Mouse (Mus musculus) heart, embryonic 14.5 days (tissue): ENCODE results near the gene Trabd2b. TPM values are rescaled to one million over a fixed set of nuclear protein-coding genes. Genes with fewer than 3 reads are reported as not detected.

Source experiments
- ATAC-seq: fragments of 200-750 bp; cut with Nextera tagmentation; 2 replicates; pipeline ENCODE4 v1.8.0; 2017; ENCODE audit warnings: low read depth, moderate TSS enrichment; ENCODE audit not compliant: insufficient number of reproducible peaks, insufficient read depth, low FRiP score
- H3K27ac ChIP-seq, 2 experiments: fragments of 200-500 bp in 1 of 2; fragments of 300-500 bp in 1 of 2; sonication (generic) in 1 of 2; replicated peaks in 1 of 2; 2 replicates each; pipeline ENCODE4 v1.5.1; 2012 to 2014; ENCODE audit warnings: low read depth in 2 of 2, low read length in 2 of 2, control low read depth in 1 of 2, mild to moderate bottlenecking in 1 of 2, mixed read lengths in 1 of 2; ENCODE audit not compliant: control insufficient read depth in 1 of 2, insufficient read depth in 1 of 2
- H3K27me3 ChIP-seq: fragments of 300-500 bp; sonication (generic); 2 replicates; pipeline ENCODE4 v1.6.1; 2014; ENCODE audit warnings: mild to moderate bottlenecking, low read length, control low read depth; ENCODE audit not compliant: control insufficient read depth, insufficient read depth
- H3K36me3 ChIP-seq: fragments of 300-500 bp; sonication (generic); 2 replicates; pipeline ENCODE4 v1.6.1; 2014; ENCODE audit warnings: mild to moderate bottlenecking, control low read depth, low read length, mixed read lengths; ENCODE audit not compliant: control insufficient read depth, insufficient read depth
- H3K4me1 ChIP-seq, 2 experiments: fragments of 200-500 bp in 1 of 2; fragments of 300-500 bp in 1 of 2; sonication (generic) in 1 of 2; 2 replicates each; pipeline ENCODE4 v1.6.1; 2012 to 2014; ENCODE audit warnings: low read length in 2 of 2, control low read depth in 1 of 2, mixed read lengths in 1 of 2; ENCODE audit not compliant: control insufficient read depth in 2 of 2, insufficient read depth in 2 of 2
- H3K4me2 ChIP-seq: fragments of 300-500 bp; sonication (generic); 2 replicates; pipeline ENCODE4 v1.6.1; 2014; ENCODE audit warnings: mild to moderate bottlenecking, low read length
- H3K4me3 ChIP-seq, 2 experiments: fragments of 200-500 bp in 1 of 2; fragments of 300-500 bp in 1 of 2; sonication (generic) in 1 of 2; 2 replicates each; pipeline ENCODE4 v1.5.1; 2012 to 2014; ENCODE audit warnings: low read length in 2 of 2, mild to moderate bottlenecking in 2 of 2, control low read depth in 1 of 2, low read depth in 1 of 2, moderate library complexity in 1 of 2; ENCODE audit not compliant: control insufficient read depth in 1 of 2, insufficient read depth in 1 of 2
- H3K9ac ChIP-seq: fragments of 300-500 bp; sonication (generic); 2 replicates; pipeline ENCODE4 v1.6.1; 2014; ENCODE audit warnings: mild to moderate bottlenecking, low read length
- H3K9me3 ChIP-seq: fragments of 300-500 bp; sonication (generic); 2 replicates; pipeline ENCODE4 v1.6.1; 2016; ENCODE audit warnings: low read length, control low read depth; ENCODE audit not compliant: control insufficient read depth
- WGBS: fragments of 180-500 bp; shearing (Covaris S2); extraction: QIAGEN DNeasy Blood & Tissue Kit; methylation state at CpG from one replicate; pipeline ENCODE4 v1.1.7; 2014; 5-methylcytosine and 5-hydroxymethylcytosine counted together
- polyA plus RNA-seq: library from polyadenylated mRNA; unstranded; fragments of >200 nt; fragmentation: Nextera tagmentation; extraction: Ambion mirVana; gene quantifications from 2 replicates; pipeline ENCODE4 v1.2.1, GENCODE M21; 2014

Gene Trabd2b
- polyA plus RNA-seq, 1 experiment from 2014 or later, result 2.7 TPM

GRCm38 (mm10) chr4:114509601-114510000 is 103.1 kb downstream of the Trabd2b start:
- Histone ChIP-seq H3K4me2 (no peak overlapping the region), H3K9me3 (no peaks in the 10 kb centered on the region), H3K27ac (no peak overlapping the region), H3K27me3 (peaks cover 5% of the 10 kb centered on the region; the same call in 1 of the 2 replicates), H3K4me1 (no peaks in the 10 kb centered on the region; a peak in 1 of 4 replicates), H3K36me3 (no peaks in the 10 kb centered on the region), H3K9ac (no peak overlapping the region), H3K4me3 (no peak overlapping the region)
- WGBS, result 75% methylated on average over 6 of the region's 6 CpGs
- no peak for ATAC-seq

DNA sequence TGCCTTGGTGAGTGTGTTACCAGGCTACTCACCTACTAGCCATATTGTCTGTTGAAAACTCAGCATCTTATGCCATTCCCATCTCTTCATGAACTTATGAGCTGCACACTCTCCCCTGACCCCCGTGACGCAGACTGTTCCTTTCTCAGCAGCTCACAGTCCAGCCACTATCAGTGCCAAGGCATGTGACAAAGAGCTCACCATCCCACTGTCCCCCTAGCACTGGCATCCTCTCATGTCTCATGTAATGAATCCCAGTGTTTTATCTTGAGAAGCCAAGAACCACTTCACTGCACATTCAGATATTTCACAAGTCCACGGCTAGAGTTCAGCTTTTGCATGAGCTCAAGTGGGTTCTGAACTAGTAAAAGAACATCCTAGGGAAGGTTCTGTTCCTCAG is 105.1 kb downstream of the Trabd2b start:
- Histone ChIP-seq H3K27ac (no peak overlapping the region), H3K4me2 (no peak overlapping the region), H3K9ac (no peak overlapping the region), H3K9me3 (no peaks in the 10 kb centered on the region), H3K36me3 (no peaks in the 10 kb centered on the region), H3K4me3 (no peak overlapping the region), H3K4me1 (peaks cover 10 to 12% of the 10 kb centered on the region in 2 experiments), H3K27me3 (peaks cover 5% of the 10 kb centered on the region; the same call in 1 of the 2 replicates)
- WGBS, result 59% methylated on average over 3 of the region's 3 CpGs
- no peak for ATAC-seq

DNA sequence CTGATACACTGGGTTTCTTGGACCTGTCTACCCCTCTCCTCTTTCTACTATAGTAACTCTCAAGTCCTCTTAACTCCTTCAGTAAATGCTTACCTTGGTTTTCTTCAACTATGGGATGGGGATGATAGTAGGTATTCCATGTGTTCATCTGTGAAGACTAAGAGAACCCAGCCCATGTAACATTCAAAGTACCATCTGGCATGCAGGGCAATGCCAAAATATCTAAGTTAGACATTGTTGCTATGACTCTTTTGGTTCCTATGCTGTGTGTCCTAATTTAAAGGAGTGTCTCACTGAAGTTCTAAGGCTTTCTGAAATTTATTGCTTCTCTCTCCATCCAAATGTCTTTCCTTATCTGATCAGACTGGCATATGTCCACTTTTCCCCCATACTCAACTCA is 106.6 kb downstream of the Trabd2b start:
- Histone ChIP-seq H3K27ac (no peak overlapping the region), H3K9ac (no peak overlapping the region), H3K27me3 (peaks cover 5% of the 10 kb centered on the region; the same call in 1 of the 2 replicates), H3K4me2 (no peak overlapping the region), H3K4me3 (no peak overlapping the region), H3K36me3 (no peaks in the 10 kb centered on the region), H3K4me1 (peaks cover 10 to 15% of the 10 kb centered on the region in 2 experiments), H3K9me3 (no peaks in the 10 kb centered on the region)
- no peak for ATAC-seq

- WGBS, result 21% methylated on average over 5 of the region's 5 CpGs
- peak overlapping the region; percentile 50 to 71 for H3K27ac ChIP-seq
These were observed 108.8 kb downstream of the Trabd2b start for GRCm38 (mm10) chr4:114515330-114515771.

GRCm38 (mm10) chr4:114516651-114517050 is 110.1 kb downstream of the Trabd2b start:
- 68% methylated on average over 4 of the region's 4 CpGs for WGBS
- H3K36me3 ChIP-seq, result no peaks in the 10 kb centered on the region
- H3K27ac ChIP-seq, result no peak overlapping the region
- no peak overlapping the region for H3K9ac ChIP-seq
- H3K4me2 ChIP-seq, result no peak overlapping the region
- peaks cover 6% of the 10 kb centered on the region; the same call in 1 of the 2 replicates for H3K27me3 ChIP-seq
- peaks cover 10 to 15% of the 10 kb centered on the region in 2 experiments for H3K4me1 ChIP-seq
- no peak overlapping the region for H3K4me3 ChIP-seq
- ATAC-seq, result no peak
- no peaks in the 10 kb centered on the region for H3K9me3 ChIP-seq

More at GRCm38 (mm10) chr4:114515330-114515771, 108.8 kb downstream of the Trabd2b start:
- ATAC-seq, result peak; percentile 81
- Histone ChIP-seq H3K4me3 (no peak overlapping the region), H3K36me3 (no peaks in the 10 kb centered on the region), H3K27me3 (peaks cover 5% of the 10 kb centered on the region; the same call in 1 of the 2 replicates), H3K9me3 (no peaks in the 10 kb centered on the region), H3K9ac (no peak overlapping the region), H3K4me2 (peak overlapping the region; percentile 11; the same call in 1 of the 2 replicates), H3K4me1 (peaks cover 10 to 15% of the 10 kb centered on the region in 2 experiments)

GRCm38 (mm10) chr4:114518061-114518460 is 111.5 kb downstream of the Trabd2b start:
- peaks cover 11% of the 10 kb centered on the region; the same call in 1 of the 2 replicates for H3K27me3 ChIP-seq
- no peak overlapping the region for H3K4me3 ChIP-seq
- H3K27ac ChIP-seq, result no peak overlapping the region
- H3K4me2 ChIP-seq, result no peak overlapping the region
- ATAC-seq, result no peak
- 83% methylated on average over 3 of the region's 3 CpGs for WGBS
- H3K9me3 ChIP-seq, result no peaks in the 10 kb centered on the region
- H3K36me3 ChIP-seq, result no peaks in the 10 kb centered on the region
- H3K9ac ChIP-seq, result no peak overlapping the region
- H3K4me1 ChIP-seq, result peaks cover 10 to 15% of the 10 kb centered on the region in 2 experiments

- ATAC-seq, result no peak
- Histone ChIP-seq H3K4me1 (peaks cover 10 to 15% of the 10 kb centered on the region in 2 experiments), H3K27ac (no peak overlapping the region), H3K4me3 (no peak overlapping the region), H3K36me3 (no peaks in the 10 kb centered on the region), H3K27me3 (peaks cover 13% of the 10 kb centered on the region), H3K4me2 (no peak overlapping the region), H3K9ac (no peak overlapping the region), H3K9me3 (no peaks in the 10 kb centered on the region)
- 88% methylated on average over 1 of the region's 1 CpGs for WGBS
These were observed 112.0 kb downstream of the Trabd2b start for GRCm38 (mm10) chr4:114518571-114518970.

- no peak overlapping the region for H3K27ac ChIP-seq
- peaks cover 14% of the 10 kb centered on the region for H3K27me3 ChIP-seq
- no peak for ATAC-seq
These were observed 112.8 kb downstream of the Trabd2b start for GRCm38 (mm10) chr4:114519321-114519720.

More at GRCm38 (mm10) chr4:114519321-114519720, 112.8 kb downstream of the Trabd2b start:
- no peak overlapping the region for H3K4me3 ChIP-seq
- H3K9me3 ChIP-seq, result no peaks in the 10 kb centered on the region
- H3K36me3 ChIP-seq, result no peaks in the 10 kb centered on the region
- no peak overlapping the region for H3K9ac ChIP-seq
- H3K4me1 ChIP-seq, result peaks cover 10 to 15% of the 10 kb centered on the region in 2 experiments
- 80% methylated on average over 4 of the region's 4 CpGs for WGBS
- no peak overlapping the region for H3K4me2 ChIP-seq
